Mouse (Mus musculus): ENCODE results near the gene Dmrt3. TPM values are rescaled to one million over a fixed set of nuclear protein-coding genes. Genes with fewer than 3 reads are reported as not detected.

The Dmrt3 gene
- total and polyA plus RNA-seq, 3 experiments: not detected

GRCm38 (mm10) chr19:25628490-25628889, 18.4 kb downstream of the Dmrt3 start:
- no peak for TF ChIP-seq NELFE (IDR thresholded peaks at IDR 0.05; ENCODE audit: low read depth, low read length)
- no peak for TF ChIP-seq ETS1 (conservative IDR thresholded peaks at IDR 0.05; ENCODE audit: low read depth, low read length)
- no peak for TF ChIP-seq MAX (IDR thresholded peaks at IDR 0.05; ENCODE audit: low read length)
- TF ChIP-seq JUN (IDR thresholded peaks at IDR 0.05; ENCODE audit: insufficient read depth, low read depth, low read length): no peak
- no peak for TF ChIP-seq KAT2A (IDR thresholded peaks at IDR 0.05; ENCODE audit: insufficient replicate concordance, low read length)
- no peak for TF ChIP-seq ZKSCAN1 (IDR thresholded peaks at IDR 0.05; ENCODE audit: borderline replicate concordance, low read depth, low read length)
- TF ChIP-seq TBP (conservative IDR thresholded peaks at IDR 0.05; ENCODE audit: low read depth, low read length): no peak
- TF ChIP-seq EP300 (IDR thresholded peaks at IDR 0.05; ENCODE audit: low read length): no peak
- no peak for TF ChIP-seq BHLHE40 (IDR thresholded peaks at IDR 0.05; ENCODE audit: low read depth, low read length)
- peak; percentile 49 for TF ChIP-seq SMC3 (IDR thresholded peaks at IDR 0.05; ENCODE audit: low read depth, low read length)
- no peak for TF ChIP-seq USF2 (conservative IDR thresholded peaks at IDR 0.05; ENCODE audit: low read depth, low read length)
- no peak for TF ChIP-seq CHD1 (IDR thresholded peaks at IDR 0.05; ENCODE audit: low read depth, low read length)
- no peak for TF ChIP-seq NRF1 (IDR thresholded peaks at IDR 0.05; ENCODE audit: low read depth, low read length)
- TF ChIP-seq IRF4 (IDR thresholded peaks at IDR 0.05; ENCODE audit: low read depth, low read length): no peak
- no peak for TF ChIP-seq MXI1 (IDR thresholded peaks at IDR 0.05; ENCODE audit: low read depth, low read length)
- peak; percentile 82 for TF ChIP-seq RAD21 (IDR thresholded peaks at IDR 0.05; ENCODE audit: low read depth, low read length)
- no peak for TF ChIP-seq HCFC1 (IDR thresholded peaks at IDR 0.05; ENCODE audit: low read depth, low read length)
- TF ChIP-seq MEF2A (IDR thresholded peaks at IDR 0.05; ENCODE audit: borderline replicate concordance, low read depth, low read length): no peak
- no peak for TF ChIP-seq RCOR1 (conservative IDR thresholded peaks at IDR 0.05; ENCODE audit: low read depth, low read length)
- no peak for TF ChIP-seq ZNF384 (IDR thresholded peaks at IDR 0.05; ENCODE audit: low read depth, low read length)
- TF ChIP-seq MAFK (IDR thresholded peaks at IDR 0.05; ENCODE audit: insufficient replicate concordance, low read length): no peak
- TF ChIP-seq SIN3A (IDR thresholded peaks at IDR 0.05; ENCODE audit: low read length): no peak
- TF ChIP-seq CTCF (conservative IDR thresholded peaks at IDR 0.05 in 1 of 2, IDR thresholded peaks at IDR 0.05 in 1 of 2; ENCODE audit: low read depth in 2 of 2, low read length in 2 of 2): peak; percentile 86 to 97
- no peak for TF ChIP-seq PAX5 (IDR thresholded peaks at IDR 0.05; ENCODE audit: low read length)
- TF ChIP-seq E2F4 (IDR thresholded peaks at IDR 0.05; ENCODE audit: insufficient replicate concordance, low read depth, low read length): no peak
- TF ChIP-seq ELF1 (IDR thresholded peaks at IDR 0.05; ENCODE audit: low read depth, low read length): 0 out of 2 replicates have a peak, but pooled peaks have one; percentile 5
- TF ChIP-seq JUND (conservative IDR thresholded peaks at IDR 0.05; ENCODE audit: low read depth, low read length): no peak
- no peak for TF ChIP-seq GABPA (IDR thresholded peaks at IDR 0.05; ENCODE audit: insufficient replicate concordance, low read depth, low read length)
- no peak for TF ChIP-seq TCF12 (IDR thresholded peaks at IDR 0.05; ENCODE audit: low read depth, low read length)
- no peak for TF ChIP-seq ZC3H11A (IDR thresholded peaks at IDR 0.05; ENCODE audit: low read depth, low read length)
- no peak overlapping the region for H3K4me2 ChIP-seq (ENCODE audit: insufficient read depth, low read depth, poor library complexity, severe bottlenecking)
- peak; percentile 50 for DNase-seq (ENCODE audit: extremely low read depth)

More at GRCm38 (mm10) chr19:25628490-25628889, 18.4 kb downstream of the Dmrt3 start:
- Histone ChIP-seq H3K9ac (ENCODE audit: insufficient read depth, low read depth) (no peak overlapping the region), H3K27ac (ENCODE audit: insufficient read depth, low read depth) (no peak overlapping the region), H3K27me3 (replicated peaks) (no peaks in the 10 kb centered on the region), H3K4me1 (ENCODE audit: control insufficient read depth in 1 of 2, insufficient read depth in 2 of 2) (no peaks in the 10 kb centered on the region), H3K4me3 (replicated peaks in 1 of 3; ENCODE audit: low read depth in 2 of 3, low read length in 2 of 3, poor library complexity in 1 of 3) (no peak overlapping the region), H3K9me3 (replicated peaks; ENCODE audit: low read length) (no peaks in the 10 kb centered on the region), H3K79me2 (replicated peaks; ENCODE audit: control insufficient read depth, extremely low read depth, insufficient read depth, poor library complexity, severe bottlenecking) (no peaks in the 10 kb centered on the region), H3K36me3 (replicated peaks in 1 of 2; ENCODE audit: control insufficient read depth in 1 of 2, insufficient read depth in 1 of 2, low read length in 1 of 2) (no peaks in the 10 kb centered on the region)
- dilution Hi-C loops (cut with MboI; ENCODE audit: extremely low pct_ligation_motif_present, extremely low pct_unique_long_range_greater_than_20kb, low sequenced_read_pairs): no loop called here
- in situ Hi-C loops (cut with MboI; ENCODE audit: low pct_ligation_motif_present, low pct_unique_long_range_greater_than_20kb, low sequenced_read_pairs): loop anchor here (25.0 kb wide), 2 partner anchors 166 to 291 kb away; no protein-coding TSS in a partner anchor
